13 mouse cellular contexts compared by ENCODE assay signal in genomic region chr5:136464849-136465248, GRCm38 (mm10).
DNase-seq lines count a peak whose midpoint lies in the region; ATAC-seq lines count a peak whose summit lies in the region.
"Had no signal": no experiment of that assay in that cellular context is flagged by ENCODE, and none has a peak within 500 bp of the region (broad histone marks: within the 10 kb centered on the region; RNA-seq: fewer than 3 reads in every experiment).

No protein-coding gene starts in this region.

- ATAC-seq in heart, embryonic 16.5 days (replicated peaks; ENCODE audit: extremely low read depth, insufficient read depth, low FRiP score), result no peak
- ATAC-seq in lung, embryonic 15.5 days (ENCODE audit: borderline replicate concordance, extremely low read depth, low FRiP score, low TSS enrichment), result no peak
- ATAC-seq in stomach, embryonic 14.5 days (ENCODE audit: insufficient number of reproducible peaks, insufficient read depth, low FRiP score, low read depth), result no peak
- ATAC-seq: hindbrain, embryonic 16.5 days had no signal

- no peak overlapping the region for H3K9ac ChIP-seq in heart, embryonic 16.5 days (ENCODE audit: low read length)
- H3K9ac ChIP-seq in lung, embryonic 15.5 days, result no peak overlapping the region
- no peak overlapping the region for H3K9ac ChIP-seq in stomach, embryonic 14.5 days (replicated peaks; ENCODE audit: low read depth, low read length)
- H3K9ac ChIP-seq: limb, embryonic 12.5 days had no signal

- 52% methylated on average over 3 of the region's 3 CpGs for WGBS in heart, embryonic 16.5 days
- WGBS in lung, embryonic 15.5 days, result 64% methylated on average over 3 of the region's 3 CpGs
- 45% methylated on average over 3 of the region's 3 CpGs for WGBS in stomach, embryonic 14.5 days

- no peak for DNase-seq in heart, postnatal 10 days
- no peak for DNase-seq in lung, postnatal 14 days
- DNase-seq in embryo, embryonic 10 days (ENCODE audit: low spot score), result peak; percentile 57
- no peak for DNase-seq in spleen, adult 12 weeks (ENCODE audit: low spot score)
- DNase-seq: lung, postnatal 36 days; thymus, postnatal 4 days had no signal

- no peak overlapping the region for H3K4me2 ChIP-seq in heart, embryonic 16.5 days (ENCODE audit: low read depth, low read length)
- H3K4me2 ChIP-seq in lung, embryonic 15.5 days, result no peak overlapping the region
- no peak overlapping the region for H3K4me2 ChIP-seq in stomach, embryonic 14.5 days (replicated peaks; ENCODE audit: low read depth, low read length)
- H3K4me2 ChIP-seq: limb, embryonic 12.5 days had no signal

- no peaks in the 10 kb centered on the region for H3K9me3 ChIP-seq in heart, embryonic 16.5 days (replicated peaks; ENCODE audit: control insufficient read depth, low read length)
- H3K9me3 ChIP-seq in lung, embryonic 15.5 days, result no peaks in the 10 kb centered on the region
- H3K9me3 ChIP-seq in stomach, embryonic 14.5 days (ENCODE audit: control insufficient read depth, low read depth, low read length), result no peaks in the 10 kb centered on the region
- H3K9me3 ChIP-seq: limb, embryonic 12.5 days had no signal

- H3K4me1 ChIP-seq in heart, embryonic 16.5 days (ENCODE audit: control insufficient read depth, insufficient read depth, low read length), result peaks cover 86% of the 10 kb centered on the region
- H3K4me1 ChIP-seq in lung, embryonic 15.5 days, result peaks cover 76% of the 10 kb centered on the region
- peaks cover 58% of the 10 kb centered on the region for H3K4me1 ChIP-seq in stomach, embryonic 14.5 days (ENCODE audit: control insufficient read depth, insufficient read depth, low read length)

- intact Hi-C loops in heart, postnatal 10 days (cut with DNase I), result loop anchor here (5.0 kb wide), 2 partner anchors 38 to 78 kb away; no protein-coding TSS in a partner anchor

- H3K27ac ChIP-seq in heart, embryonic 16.5 days (ENCODE audit: low read length), result peak overlapping the region; percentile 78; the same call in 1 of the 2 replicates
- H3K27ac ChIP-seq in lung, embryonic 15.5 days, result peak overlapping the region; percentile 1; the same call in 1 of the 2 replicates
- peak overlapping the region; percentile 39; the same call in 1 of the 2 replicates for H3K27ac ChIP-seq in stomach, embryonic 14.5 days (ENCODE audit: low read length)

- peaks cover 2% of the 10 kb centered on the region; the same call in 1 of the 2 replicates for H3K36me3 ChIP-seq in heart, embryonic 16.5 days (ENCODE audit: control insufficient read depth, insufficient read depth)
- no peaks in the 10 kb centered on the region for H3K36me3 ChIP-seq in lung, embryonic 15.5 days
- H3K36me3 ChIP-seq in stomach, embryonic 14.5 days (ENCODE audit: control insufficient read depth, insufficient read depth, low read length), result no peaks in the 10 kb centered on the region

- no peak overlapping the region for H3K4me3 ChIP-seq in heart, embryonic 16.5 days (ENCODE audit: low read length)
- H3K4me3 ChIP-seq in lung, embryonic 15.5 days, result no peak overlapping the region
- H3K4me3 ChIP-seq in stomach, embryonic 14.5 days (ENCODE audit: low read depth, low read length), result no peak overlapping the region
- H3K4me3 ChIP-seq: erythroblast, embryonic 14.5 days; limb, embryonic 12.5 days had no signal

- H3K27me3 ChIP-seq in heart, embryonic 16.5 days (ENCODE audit: control insufficient read depth, insufficient read depth, low read length), result no peaks in the 10 kb centered on the region
- H3K27me3 ChIP-seq in lung, embryonic 15.5 days, result no peaks in the 10 kb centered on the region
- H3K27me3 ChIP-seq in stomach, embryonic 14.5 days (ENCODE audit: control insufficient read depth, insufficient read depth, low read length), result no peaks in the 10 kb centered on the region
- H3K27me3 ChIP-seq: CH12.LX; limb, embryonic 12.5 days had no signal

Comparison
In these comparisons a context has a peak if more than half of its experiments do, and no peak if none do; other contexts are left out.
1. H3K27ac ChIP-seq: peak in every context shown above with its lines; median percentile 78 in heart, embryonic 16.5 days; 39 in stomach, embryonic 14.5 days; 1 in lung, embryonic 15.5 days.